Mouse (Mus musculus) G1E (cell line): ENCODE data around the gene Rabep1.
A peak's percentile ranks its signal among the peaks of the same experiment; 100 is the strongest.

ENCODE experiments used
- CTCF ChIP-seq: IDR thresholded peaks from 2 replicates; pipeline ENCODE4 v1.5.1; 2012; ENCODE audit warnings: low read depth, low read length, inconsistent platforms, mixed read lengths
- GATA1 ChIP-seq: IDR thresholded peaks from 2 replicates; pipeline ENCODE4 v1.6.1; 2012; ENCODE audit warnings: borderline replicate concordance, low read length, inconsistent platforms, mixed read lengths
- GATA2 ChIP-seq: IDR thresholded peaks from 2 replicates; pipeline ENCODE4 v1.6.1; 2012; ENCODE audit warnings: low read depth, low read length, inconsistent platforms, borderline replicate concordance
- POLR2AphosphoS5 ChIP-seq: IDR thresholded peaks from 2 replicates; pipeline ENCODE4 v1.6.1; 2012; ENCODE audit warnings: low read depth, low read length, inconsistent platforms; ENCODE audit not compliant: insufficient replicate concordance
- TAL1 ChIP-seq: conservative IDR thresholded peaks from 2 replicates; pipeline ENCODE4 v1.6.1; 2012; ENCODE audit warnings: low read depth, low read length, inconsistent platforms, mixed read lengths

GRCm38 (mm10) chr11:70815498-70816078, 29.0 kb upstream of the Rabep1 start:
- TF ChIP-seq CTCF (peak; percentile 86), POLR2AphosphoS5 (no peak), GATA1 (no peak), TAL1 (no peak), GATA2 (no peak)
